Mouse (Mus musculus) limb, embryonic 15.5 days (tissue): ENCODE measurements around the gene Oscar. TPM values are rescaled to one million over a fixed set of nuclear protein-coding genes. Genes with fewer than 3 reads are reported as not detected.
A peak's percentile ranks its signal among the peaks of the same experiment; 100 is the strongest.
"Not testable (repeated sequence)": the region's sequence is repeated elsewhere in the genome, so short reads cannot be mapped to it uniquely, and the experiment has no call there.

ENCODE experiments used
- ATAC-seq: fragments of 200-750 bp; cut with Nextera tagmentation; 2 replicates; pipeline ENCODE4 v1.8.0; 2017; ENCODE audit warnings: low read depth, moderate TSS enrichment; ENCODE audit not compliant: insufficient number of reproducible peaks, low FRiP score, low TSS enrichment
- H3K27ac ChIP-seq: fragments of 300-500 bp; sonication (generic); 2 replicates; pipeline ENCODE4 v1.5.1; 2015; ENCODE audit warnings: moderate library complexity, mild to moderate bottlenecking, inconsistent platforms
- H3K27me3 ChIP-seq: fragments of 300-500 bp; sonication (generic); 2 replicates; pipeline ENCODE4 v1.6.1; 2015; ENCODE audit warnings: inconsistent platforms
- H3K36me3 ChIP-seq: fragments of 300-500 bp; sonication (generic); 2 replicates; pipeline ENCODE4 v1.6.1; 2015; ENCODE audit warnings: inconsistent platforms
- H3K4me1 ChIP-seq: fragments of 300-500 bp; sonication (generic); 2 replicates; pipeline ENCODE4 v1.6.1; 2015; ENCODE audit warnings: inconsistent platforms
- H3K4me2 ChIP-seq: fragments of 300-500 bp; sonication (generic); 2 replicates; pipeline ENCODE4 v1.6.1; 2015; ENCODE audit warnings: mild to moderate bottlenecking, inconsistent platforms
- H3K4me3 ChIP-seq: fragments of 300-500 bp; sonication (generic); 2 replicates; pipeline ENCODE4 v1.5.1; 2015; ENCODE audit warnings: mild to moderate bottlenecking, inconsistent platforms
- H3K9ac ChIP-seq: fragments of 300-500 bp; sonication (generic); 2 replicates; pipeline ENCODE4 v1.6.1; 2015; ENCODE audit warnings: inconsistent platforms
- H3K9me3 ChIP-seq: fragments of 300-500 bp; sonication (generic); 2 replicates; pipeline ENCODE4 v1.6.1; 2016; ENCODE audit warnings: inconsistent platforms
- WGBS: fragments of 180-500 bp; shearing (Covaris S2); methylation state at CpG from one replicate; pipeline ENCODE4 v1.1.7; 2015; 5-methylcytosine and 5-hydroxymethylcytosine counted together
- microRNA-seq: library from miRNA; unstranded; fragments of <30 nt; microRNA quantifications from one replicate; pipeline ENCODE4, GENCODE M21; 2016
- polyA plus RNA-seq: library from polyadenylated mRNA; unstranded; fragments of >200 nt; fragmentation: Nextera tagmentation; extraction: Ambion mirVana; gene quantifications from 2 replicates; pipeline ENCODE4 v1.2.1, GENCODE M21; 2015

The Oscar gene
- polyA plus RNA-seq, 1 experiment from 2014 or later = 0.29 TPM

- ATAC-seq = no peak
- no peaks in the 10 kb centered on the region for H3K36me3 ChIP-seq
- H3K9ac ChIP-seq = no peak overlapping the region
- H3K4me2 ChIP-seq = no peak overlapping the region
- H3K9me3 ChIP-seq = no peaks in the 10 kb centered on the region
- H3K4me1 ChIP-seq = no peaks in the 10 kb centered on the region
- H3K27ac ChIP-seq = no peak overlapping the region
- no peaks in the 10 kb centered on the region for H3K27me3 ChIP-seq
- H3K4me3 ChIP-seq = no peak overlapping the region
- 51% methylated on average over 6 of the region's 6 CpGs for WGBS
Observed at GRCm38 (mm10) chr7:3578952-3579546, 36.9 kb downstream of the Oscar start.

- Histone ChIP-seq H3K4me1 (no peaks in the 10 kb centered on the region), H3K36me3 (no peaks in the 10 kb centered on the region), H3K9me3 (no peaks in the 10 kb centered on the region), H3K4me3 (no peak overlapping the region), H3K4me2 (no peak overlapping the region), H3K27ac (no peak overlapping the region), H3K9ac (no peak overlapping the region), H3K27me3 (no peaks in the 10 kb centered on the region)
- no peak for ATAC-seq
- WGBS = 81% methylated on average over 2 of the region's 2 CpGs
Observed at GRCm38 (mm10) chr7:3578196-3578595, 37.8 kb downstream of the Oscar start.

DNA sequence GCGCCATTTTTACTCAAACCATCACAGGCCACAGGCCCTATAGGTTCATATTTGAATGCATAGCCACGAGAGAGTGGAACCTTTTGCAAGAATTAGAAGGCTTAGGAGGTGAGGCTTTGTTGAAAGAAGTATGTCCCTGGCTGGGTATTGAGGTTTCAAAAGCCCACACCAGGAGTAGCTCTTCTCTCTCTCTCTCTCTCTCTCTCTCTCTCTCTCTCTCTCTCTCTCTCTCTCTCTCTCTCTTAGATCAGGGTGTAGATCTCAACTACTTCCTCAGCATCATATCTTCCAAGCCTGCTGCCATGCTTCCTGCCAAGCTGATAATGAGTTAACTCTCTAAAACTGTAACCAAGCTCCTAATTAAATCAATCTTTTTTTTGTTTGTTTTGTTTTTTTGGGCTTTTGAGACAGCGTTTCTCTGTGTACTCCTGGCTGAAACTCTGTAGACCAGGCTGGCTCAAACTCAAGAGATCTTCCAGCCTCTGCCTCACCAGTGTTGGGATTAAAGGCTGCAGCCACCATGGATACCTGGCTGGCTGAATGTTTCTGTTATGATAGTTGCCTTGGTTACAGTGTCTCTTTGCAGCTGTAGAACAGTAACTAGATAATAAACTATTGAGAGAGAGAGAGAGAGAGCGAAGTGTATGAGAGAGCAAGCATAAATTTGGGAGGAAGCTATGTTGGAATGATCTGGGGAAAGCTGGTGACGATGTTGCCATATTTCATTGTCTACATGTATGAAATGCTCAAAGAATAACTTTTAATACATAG is 39.4 kb downstream of the Oscar start:
- Histone ChIP-seq H3K27ac (no peak overlapping the region), H3K27me3 (no peaks in the 10 kb centered on the region), H3K4me2 (no peak overlapping the region), H3K9me3 (no peaks in the 10 kb centered on the region), H3K9ac (no peak overlapping the region), H3K4me3 (no peak overlapping the region), H3K36me3 (no peaks in the 10 kb centered on the region), H3K4me1 (no peaks in the 10 kb centered on the region)
- ATAC-seq = no peak
- WGBS = 75% methylated on average over 5 of the region's 5 CpGs

- Histone ChIP-seq H3K9me3 (no peaks in the 10 kb centered on the region), H3K36me3 (no peaks in the 10 kb centered on the region), H3K4me3 (no peak overlapping the region), H3K4me1 (no peaks in the 10 kb centered on the region), H3K9ac (no peak overlapping the region), H3K27ac (no peak overlapping the region), H3K27me3 (no peaks in the 10 kb centered on the region), H3K4me2 (no peak overlapping the region)
- ATAC-seq = no peak
- 47% methylated on average over 5 of the region's 5 CpGs for WGBS
Observed at GRCm38 (mm10) chr7:3574216-3574615, 41.7 kb downstream of the Oscar start.

- ATAC-seq = no peak
- H3K4me1 ChIP-seq = no peaks in the 10 kb centered on the region
- no peaks in the 10 kb centered on the region for H3K36me3 ChIP-seq
- no peaks in the 10 kb centered on the region for H3K27me3 ChIP-seq
- H3K4me3 ChIP-seq = no peak overlapping the region
- WGBS = 77% methylated on average over 1 of the region's 1 CpGs
- H3K4me2 ChIP-seq = no peak overlapping the region
- no peaks in the 10 kb centered on the region for H3K9me3 ChIP-seq
- no peak overlapping the region for H3K27ac ChIP-seq
- H3K9ac ChIP-seq = no peak overlapping the region
Observed at GRCm38 (mm10) chr7:3571847-3572246, 44.1 kb downstream of the Oscar start.

GRCm38 (mm10) chr7:3570580-3570979 is 45.4 kb downstream of the Oscar start:
- not testable (repeated sequence) for H3K9me3 ChIP-seq, H3K27ac ChIP-seq, H3K27me3 ChIP-seq, ATAC-seq, H3K36me3 ChIP-seq, H3K4me3 ChIP-seq, H3K4me1 ChIP-seq, H3K4me2 ChIP-seq, H3K9ac ChIP-seq
- WGBS = 80% methylated on average over 3 of the region's 3 CpGs

DNA sequence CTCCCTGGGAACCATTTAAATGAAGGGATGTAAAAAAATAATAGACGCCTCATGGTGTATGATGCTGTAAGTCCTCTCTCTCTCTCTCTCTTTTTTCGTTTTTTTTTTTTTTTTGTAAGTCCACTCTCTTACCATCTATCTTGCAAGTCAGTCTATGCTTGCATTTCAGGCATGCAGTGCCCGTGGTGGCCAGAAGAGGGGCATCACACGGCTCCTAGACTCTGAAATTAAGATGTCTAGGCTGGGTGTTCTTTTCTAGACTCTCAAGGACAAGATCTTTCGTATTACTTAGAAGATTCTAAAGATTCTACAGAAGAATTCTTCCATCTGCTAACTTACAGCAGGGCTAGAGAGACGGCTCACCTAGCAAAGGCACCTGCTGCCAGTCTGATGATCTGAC is 46.2 kb downstream of the Oscar start:
- H3K27me3 ChIP-seq = no peaks in the 10 kb centered on the region
- 66% methylated on average over 6 of the region's 6 CpGs for WGBS
- no peak overlapping the region for H3K4me3 ChIP-seq
- no peak for ATAC-seq
- no peaks in the 10 kb centered on the region for H3K36me3 ChIP-seq
- H3K9ac ChIP-seq = no peak overlapping the region
- no peak overlapping the region for H3K4me2 ChIP-seq
- H3K27ac ChIP-seq = no peak overlapping the region
- no peaks in the 10 kb centered on the region for H3K4me1 ChIP-seq
- H3K9me3 ChIP-seq = no peaks in the 10 kb centered on the region

GRCm38 (mm10) chr7:3567336-3567735 is 48.6 kb downstream of the Oscar start:
- Histone ChIP-seq H3K4me3 (no peak overlapping the region), H3K27ac (no peak overlapping the region), H3K4me2 (no peak overlapping the region), H3K4me1 (no peaks in the 10 kb centered on the region), H3K9ac (no peak overlapping the region), H3K27me3 (no peaks in the 10 kb centered on the region), H3K9me3 (no peaks in the 10 kb centered on the region), H3K36me3 (no peaks in the 10 kb centered on the region)
- WGBS = 24% methylated on average over 2 of the region's 2 CpGs
- ATAC-seq = no peak

Small RNA genes within 50 kb of the gene (microRNA-seq; reads per million reads assigned to microRNA genes)
- gene Gm25100 (not detected), gene Mir3572 (3.7 reads per million, percentile 11 among the genes with 10 or more reads in this experiment)

Other genes starting within 250 kb of the Oscar start
- 2.4 and 2.6 TPM in 2 replicates for gene Cacng8, start 225.5 kb downstream of the Oscar start, polyA plus RNA-seq
- gene Cacng6, start 192.0 kb downstream of the Oscar start, polyA plus RNA-seq = 6.7 and 15.4 TPM in 2 replicates
- gene Tarm1, start 113.5 kb downstream of the Oscar start, polyA plus RNA-seq = 0.77 and 0.95 TPM in 2 replicates
- 425 and 461 TPM in 2 replicates for gene Ndufa3, start 1.2 kb upstream of the Oscar start, polyA plus RNA-seq
- 23.2 and 24.6 TPM in 2 replicates for gene Tfpt, start 13.8 kb upstream of the Oscar start, polyA plus RNA-seq
- gene Prpf31, start 13.8 kb upstream of the Oscar start, polyA plus RNA-seq = 88.3 and 94.0 TPM in 2 replicates
- 48.3 and 53.3 TPM in 2 replicates for gene Cnot3, start 29.1 kb upstream of the Oscar start, polyA plus RNA-seq
- gene Leng1, start 49.7 kb upstream of the Oscar start, polyA plus RNA-seq = 20.3 and 21.8 TPM in 2 replicates
- gene Tmc4, start 61.4 kb upstream of the Oscar start, polyA plus RNA-seq = 5.0 and 7.0 TPM in 2 replicates
- 251 and 270 TPM in 2 replicates for gene Tsen34, start 76.7 kb upstream of the Oscar start, polyA plus RNA-seq
- gene Mboat7, start 77.4 kb upstream of the Oscar start, polyA plus RNA-seq = 59.7 and 63.6 TPM in 2 replicates
- gene Rps9, start 87.8 kb upstream of the Oscar start, polyA plus RNA-seq = 1,336 and 1,506 TPM in 2 replicates
- gene Pirb, start 104.2 kb upstream of the Oscar start, polyA plus RNA-seq = 0.96 and 2.4 TPM in 2 replicates
- not detected in 2 replicates for gene Gm15448, start 209.5 kb upstream of the Oscar start, polyA plus RNA-seq
- 0.47 and 0.77 TPM in 2 replicates for gene Pira2, start 228.9 kb upstream of the Oscar start, polyA plus RNA-seq